Mouse (Mus musculus) MEL (cell line): ENCODE measurements around the gene Gm11011. TPM values are rescaled to one million over a fixed set of nuclear protein-coding genes. Genes with fewer than 3 reads are reported as not detected.

Experiments used
- DNase-seq: peaks from one replicate; pipeline ENCODE4 v3.0.0; 2011; ENCODE audit warnings: low read depth, low spot score
- H3K27ac ChIP-seq: 2 replicates; pipeline ENCODE4 v1.5.1; 2012; ENCODE audit warnings: low read depth, mild to moderate bottlenecking, control low read depth, low read length, moderate library complexity; ENCODE audit not compliant: control insufficient read depth
- H3K27me3 ChIP-seq, 2 experiments: fragments of 150-350 bp in 1 of 2; sonication (generic) in 1 of 2; 2 replicates each; pipeline ENCODE4 v1.6.1; 2012; ENCODE audit warnings: low read length in 2 of 2, mild to moderate bottlenecking in 2 of 2, improper control_type of control experiment in 1 of 2, moderate library complexity in 1 of 2; ENCODE audit not compliant: insufficient read depth in 2 of 2, control insufficient read depth in 1 of 2
- H3K36me3 ChIP-seq, 2 experiments: 2 replicates each; pipeline ENCODE4 v1.6.1; 2012 to 2014; ENCODE audit warnings: low read length in 2 of 2, improper control_type of control experiment in 1 of 2, inconsistent platforms in 1 of 2, mild to moderate bottlenecking in 1 of 2; ENCODE audit not compliant: insufficient read depth in 2 of 2, control insufficient read depth in 1 of 2
- H3K4me1 ChIP-seq, 2 experiments: fragments of 150-350 bp in 1 of 2; sonication (generic) in 1 of 2; 2 replicates each; pipeline ENCODE4 v1.6.1; 2012; ENCODE audit warnings: low read length in 2 of 2, improper control_type of control experiment in 1 of 2, mild to moderate bottlenecking in 1 of 2; ENCODE audit not compliant: insufficient read depth in 2 of 2, control insufficient read depth in 1 of 2
- H3K4me3 ChIP-seq, 2 experiments: fragments of 150-350 bp in 1 of 2; sonication (generic) in 1 of 2; 2 replicates each; pipeline ENCODE4 v1.5.1; 2012; ENCODE audit warnings: low read depth in 2 of 2, low read length in 2 of 2, mild to moderate bottlenecking in 2 of 2, moderate library complexity in 2 of 2, control low read depth in 1 of 2, improper control_type of control experiment in 1 of 2; ENCODE audit not compliant: control insufficient read depth in 1 of 2, insufficient read depth in 1 of 2
- H3K79me2 ChIP-seq: 2 replicates; pipeline ENCODE4 v1.6.1; 2012; ENCODE audit warnings: mild to moderate bottlenecking, low read length, moderate library complexity; ENCODE audit not compliant: control insufficient read depth, poor library complexity, insufficient read depth
- H3K9ac ChIP-seq: 2 replicates; pipeline ENCODE4 v1.6.1; 2012; ENCODE audit warnings: low read depth, mild to moderate bottlenecking, control low read depth, low read length, moderate library complexity; ENCODE audit not compliant: control insufficient read depth, poor library complexity, severe bottlenecking
- H3K9me3 ChIP-seq: fragments of 150-350 bp; sonication (generic); replicated peaks from 2 replicates; pipeline ENCODE4 v1.6.1; 2012; ENCODE audit warnings: mild to moderate bottlenecking, low read length, improper control_type of control experiment, moderate library complexity; ENCODE audit not compliant: insufficient read depth
- BHLHE40 ChIP-seq: IDR thresholded peaks from 2 replicates; pipeline ENCODE4 v1.6.1; 2012; ENCODE audit warnings: low read depth, mild to moderate bottlenecking, inconsistent platforms, low read length, improper control_type of control experiment, borderline replicate concordance
- E2F4 ChIP-seq: IDR thresholded peaks from 2 replicates; pipeline ENCODE4 v1.6.1; 2011; ENCODE audit warnings: low read depth, low read length, improper control_type of control experiment, borderline replicate concordance
- EP300 ChIP-seq, 2 experiments: IDR thresholded peaks; 2 replicates each; pipeline ENCODE4 v1.6.1; 2011; ENCODE audit warnings: improper control_type of control experiment in 2 of 2, low read length in 2 of 2, low read depth in 1 of 2, mild to moderate bottlenecking in 1 of 2
- GABPA ChIP-seq: IDR thresholded peaks from 2 replicates; pipeline ENCODE4 v1.6.1; 2012; ENCODE audit warnings: low read depth, mild to moderate bottlenecking, inconsistent platforms, low read length, improper control_type of control experiment, moderate library complexity
- GATA1 ChIP-seq: IDR thresholded peaks from 2 replicates; pipeline ENCODE4 v1.6.1; 2011; ENCODE audit warnings: low read depth, low read length, improper control_type of control experiment
- KAT2A ChIP-seq: conservative IDR thresholded peaks from 2 replicates; pipeline ENCODE4 v1.6.1; 2012; ENCODE audit warnings: low read depth, low read length, improper control_type of control experiment, inconsistent platforms
- MAFK ChIP-seq: IDR thresholded peaks from 2 replicates; pipeline ENCODE4 v1.6.1; 2011; ENCODE audit warnings: low read depth, mild to moderate bottlenecking, low read length, improper control_type of control experiment, borderline replicate concordance
- MAZ ChIP-seq: IDR thresholded peaks from 2 replicates; pipeline ENCODE4 v1.6.1; 2012; ENCODE audit warnings: low read depth, mild to moderate bottlenecking, inconsistent platforms, low read length, improper control_type of control experiment
- MXI1 ChIP-seq: IDR thresholded peaks from 2 replicates; pipeline ENCODE4 v1.6.1; 2011; ENCODE audit warnings: mild to moderate bottlenecking, low read depth, low read length, improper control_type of control experiment
- NRF1 ChIP-seq: IDR thresholded peaks from 2 replicates; pipeline ENCODE4 v1.6.1; 2014; ENCODE audit warnings: low read depth, mild to moderate bottlenecking, inconsistent platforms, low read length, improper control_type of control experiment, moderate library complexity; ENCODE audit not compliant: poor library complexity, insufficient read depth, severe bottlenecking
- POLR2A ChIP-seq, 2 experiments: IDR thresholded peaks; 2 replicates each; pipeline ENCODE4 v1.6.1; 2011 to 2012; ENCODE audit warnings: low read length in 2 of 2, mild to moderate bottlenecking in 2 of 2, control low read depth in 1 of 2, improper control_type of control experiment in 1 of 2, low read depth in 1 of 2, moderate library complexity in 1 of 2; ENCODE audit not compliant: control insufficient read depth in 1 of 2, insufficient read depth in 1 of 2, poor library complexity in 1 of 2
- POLR2AphosphoS2 ChIP-seq: IDR thresholded peaks from 2 replicates; pipeline ENCODE4 v1.6.1; 2011; ENCODE audit warnings: low read length, improper control_type of control experiment
- SIN3A ChIP-seq: IDR thresholded peaks from 2 replicates; pipeline ENCODE4 v1.6.1; 2012; ENCODE audit warnings: low read length, improper control_type of control experiment, inconsistent platforms
- SMC3 ChIP-seq: IDR thresholded peaks from 2 replicates; pipeline ENCODE4 v1.6.1; 2011; ENCODE audit warnings: low read depth, low read length, improper control_type of control experiment
- TBP ChIP-seq: IDR thresholded peaks from 2 replicates; pipeline ENCODE4 v1.8.0; 2011; ENCODE audit warnings: low read depth, low read length, improper control_type of control experiment
- UBTF ChIP-seq: IDR thresholded peaks from 2 replicates; pipeline ENCODE4 v1.6.1; 2012; ENCODE audit warnings: low read depth, mild to moderate bottlenecking, inconsistent platforms, low read length, improper control_type of control experiment, moderate library complexity, borderline replicate concordance; ENCODE audit not compliant: insufficient read depth
- USF2 ChIP-seq, 2 experiments: IDR thresholded peaks; 2 replicates each; pipeline ENCODE4 v1.6.1; 2011 to 2012; ENCODE audit warnings: improper control_type of control experiment in 2 of 2, low read length in 2 of 2, borderline replicate concordance in 1 of 2, inconsistent platforms in 1 of 2, low read depth in 1 of 2, mild to moderate bottlenecking in 1 of 2; ENCODE audit not compliant: insufficient read depth in 1 of 2
- ZKSCAN1 ChIP-seq: IDR thresholded peaks from 2 replicates; pipeline ENCODE4 v1.6.1; 2012; ENCODE audit warnings: low read depth, mild to moderate bottlenecking, inconsistent platforms, low read length, improper control_type of control experiment, moderate library complexity
- ZNF384 ChIP-seq: IDR thresholded peaks from 2 replicates; pipeline ENCODE4 v1.6.1; 2012; ENCODE audit warnings: low read depth, mild to moderate bottlenecking, inconsistent platforms, low read length, improper control_type of control experiment
- polyA plus RNA-seq, 2 experiments: library from polyadenylated mRNA; stranded (reverse) in 1 of 2; unstranded in 1 of 2; fragments of >175 nt in 1 of 2; fragments of >200 nt in 1 of 2; gene quantifications; 2 replicates each; pipeline versions ENCODE4 v1.2.1 to v1.2.4; 2012; ENCODE audit warnings: low replicate concordance in 2 of 2, low read depth in 1 of 2; ENCODE audit not compliant: insufficient read length in 2 of 2, insufficient read depth in 1 of 2, missing spikeins in 1 of 2
- total RNA-seq: library from RNA; depleted of rRNA; stranded (reverse); fragments of 300-350 nt; gene quantifications from 2 replicates; pipeline ENCODE4 v1.2.3, GENCODE M21; 2012

The Gm11011 gene
- total and polyA plus RNA-seq, 3 experiments, result not detected

GRCm38 (mm10) chr2:169597357-169597756, 9.8 kb upstream of the Gm11011 start:
- H3K36me3 ChIP-seq, result no peaks in the 10 kb centered on the region
- no peaks in the 10 kb centered on the region for H3K27me3 ChIP-seq
- no peak overlapping the region for H3K9ac ChIP-seq
- H3K27ac ChIP-seq, result no peak overlapping the region
- no peaks in the 10 kb centered on the region for H3K9me3 ChIP-seq
- no peaks in the 10 kb centered on the region for H3K79me2 ChIP-seq
- no peak overlapping the region for H3K4me3 ChIP-seq
- no peak for DNase-seq
- no peaks in the 10 kb centered on the region for H3K4me1 ChIP-seq
- no peak for TF ChIP-seq GATA1
- TF ChIP-seq USF2 (IDR thresholded peaks at IDR 0.05; ENCODE audit: borderline replicate concordance in 1 of 2, insufficient read depth in 1 of 2, low read depth in 1 of 2, low read length in 2 of 2), result no peak
- no peak for TF ChIP-seq EP300 (IDR thresholded peaks at IDR 0.05; ENCODE audit: low read depth in 1 of 2, low read length in 2 of 2)
- no peak for TF ChIP-seq ZKSCAN1
- no peak for TF ChIP-seq NRF1
- no peak for TF ChIP-seq MXI1
- no peak for TF ChIP-seq MAZ

- no peaks in the 10 kb centered on the region for H3K79me2 ChIP-seq
- no peak for DNase-seq
- H3K4me3 ChIP-seq, result no peak overlapping the region
- no peaks in the 10 kb centered on the region for H3K9me3 ChIP-seq
- H3K9ac ChIP-seq, result no peak overlapping the region
- TF ChIP-seq GABPA, result no peak
- TF ChIP-seq ZKSCAN1, result no peak
- no peak for TF ChIP-seq TBP
- TF ChIP-seq NRF1, result no peak
- TF ChIP-seq BHLHE40, result no peak
- TF ChIP-seq MAFK, result no peak
- TF ChIP-seq GATA1, result no peak
- no peak for TF ChIP-seq SMC3
- no peak for TF ChIP-seq POLR2AphosphoS2
- no peak for TF ChIP-seq SIN3A
- TF ChIP-seq E2F4, result no peak
- TF ChIP-seq POLR2A (IDR thresholded peaks at IDR 0.05; ENCODE audit: control insufficient read depth in 1 of 2, insufficient read depth in 1 of 2, low read depth in 1 of 2, low read length in 2 of 2, poor library complexity in 1 of 2), result no peak
- TF ChIP-seq ZNF384, result no peak
- no peak for TF ChIP-seq KAT2A
- no peak for TF ChIP-seq UBTF
- no peaks in the 10 kb centered on the region for H3K4me1 ChIP-seq
- no peak overlapping the region for H3K27ac ChIP-seq
- H3K36me3 ChIP-seq, result no peaks in the 10 kb centered on the region
- H3K27me3 ChIP-seq, result no peaks in the 10 kb centered on the region
Measured at GRCm38 (mm10) chr2:169593742-169594141, 6.2 kb upstream of the Gm11011 start.
